Mouse (Mus musculus) T-helper 17 cell (primary cell): ENCODE measurements around the gene Vdac2.

Experiments used
- in situ Hi-C, 2 experiments: fragments of 300-600 bp; cut with MboI, MseI; formaldehyde crosslinking; loops; 1 replicate in 1 of 2; 2 replicates in 1 of 2; pipeline ENCODE4 v1.15.1; 2025; ENCODE audit warnings: high pct_unique_total_duplicates in 2 of 2

The Vdac2 gene

GRCm38 (mm10) chr14:21824938-21825337 is at the start of gene Vdac2:
Gene Vdac2, plus strand, starts transcription at chr14:21825238.
- in situ Hi-C loops = loop anchor here in 1 of 2 experiments (25.0 kb wide), 2 partner anchors 1438 to 1863 kb away; partner anchors contain the start of genes Dnajc9 and Mrps16

- in situ Hi-C loops = loop anchor here in 1 of 2 experiments (25.0 kb wide), 1 partner anchor 161 kb away; no protein-coding TSS in a partner anchor
Observed at GRCm38 (mm10) chr14:21776201-21776600, 48.8 kb upstream of the Vdac2 start.

GRCm38 (mm10) chr14:21786500-21786899 is 38.5 kb upstream of the Vdac2 start:
- in situ Hi-C loops = loop anchor here (10.0 to 25.0 kb wide), 2 partner anchors 151 to 1008 kb away; no protein-coding TSS in a partner anchor

- in situ Hi-C loops = loop anchor here (10.0 to 25.0 kb wide), 2 partner anchors 150 to 1007 kb away; no protein-coding TSS in a partner anchor
Observed at GRCm38 (mm10) chr14:21787374-21787773, 37.7 kb upstream of the Vdac2 start.

- in situ Hi-C loops = loop anchor here (10.0 to 25.0 kb wide), 2 partner anchors 149 to 1007 kb away; no protein-coding TSS in a partner anchor
Observed at GRCm38 (mm10) chr14:21788121-21788520, 36.9 kb upstream of the Vdac2 start.

GRCm38 (mm10) chr14:21790585-21791251 is 34.3 kb upstream of the Vdac2 start:
- in situ Hi-C loops = loop anchor here in 1 of 2 experiments (25.0 kb wide), 1 partner anchor 147 kb away; no protein-coding TSS in a partner anchor

GRCm38 (mm10) chr14:21791722-21792121 is 33.3 kb upstream of the Vdac2 start:
- in situ Hi-C loops = loop anchor here in 1 of 2 experiments (25.0 kb wide), 1 partner anchor 146 kb away; no protein-coding TSS in a partner anchor

- in situ Hi-C loops = loop anchor here in 1 of 2 experiments (25.0 kb wide), 1 partner anchor 145 kb away; no protein-coding TSS in a partner anchor
Observed at GRCm38 (mm10) chr14:21792250-21792649, 32.8 kb upstream of the Vdac2 start.

- in situ Hi-C loops = loop anchor here in 1 of 2 experiments (10.0 kb wide), 2 partner anchors 886 to 1134 kb away; no protein-coding TSS in a partner anchor
Observed at GRCm38 (mm10) chr14:21800641-21801040, 24.4 kb upstream of the Vdac2 start.

GRCm38 (mm10) chr14:21801624-21802023 is 23.4 kb upstream of the Vdac2 start:
- in situ Hi-C loops = loop anchor here in 1 of 2 experiments (10.0 kb wide), 2 partner anchors 887 to 1133 kb away; no protein-coding TSS in a partner anchor

- in situ Hi-C loops = loop anchor here in 1 of 2 experiments (10.0 kb wide), 2 partner anchors 888 to 1132 kb away; no protein-coding TSS in a partner anchor
Observed at GRCm38 (mm10) chr14:21802543-21803206, 22.4 kb upstream of the Vdac2 start.

- in situ Hi-C loops = loop anchor here in 1 of 2 experiments (10.0 kb wide), 2 partner anchors 891 to 1129 kb away; no protein-coding TSS in a partner anchor
Observed at GRCm38 (mm10) chr14:21806203-21806602, 18.8 kb upstream of the Vdac2 start.

- in situ Hi-C loops = loop anchor here in 1 of 2 experiments (10.0 kb wide), 2 partner anchors 892 to 1128 kb away; no protein-coding TSS in a partner anchor
Observed at GRCm38 (mm10) chr14:21806631-21807160, 18.3 kb upstream of the Vdac2 start.

- in situ Hi-C loops = loop anchor here in 1 of 2 experiments (10.0 kb wide), 2 partner anchors 894 to 1126 kb away; no protein-coding TSS in a partner anchor
Observed at GRCm38 (mm10) chr14:21808208-21808922, 16.7 kb upstream of the Vdac2 start.

GRCm38 (mm10) chr14:21809418-21809817 is 15.6 kb upstream of the Vdac2 start:
- in situ Hi-C loops = loop anchor here in 1 of 2 experiments (10.0 kb wide), 2 partner anchors 895 to 1125 kb away; no protein-coding TSS in a partner anchor

GRCm38 (mm10) chr14:21811301-21811700 is 13.7 kb upstream of the Vdac2 start:
- in situ Hi-C loops = no loop called here

GRCm38 (mm10) chr14:21811744-21812393 is 13.2 kb upstream of the Vdac2 start:
- in situ Hi-C loops = no loop called here

- in situ Hi-C loops = no loop called here
Observed at GRCm38 (mm10) chr14:21812590-21813162, 12.4 kb upstream of the Vdac2 start.

GRCm38 (mm10) chr14:21813216-21813615 is 11.8 kb upstream of the Vdac2 start:
- in situ Hi-C loops = no loop called here

GRCm38 (mm10) chr14:21813847-21814246 is 11.2 kb upstream of the Vdac2 start:
- in situ Hi-C loops = no loop called here
